Mouse (Mus musculus): ENCODE results near the gene Phospho1. TPM values are rescaled to one million over a fixed set of nuclear protein-coding genes. Genes with fewer than 3 reads are reported as not detected.

Gene Phospho1
- polyA plus RNA-seq, 1 experiment from 2014 or later = not detected

GRCm38 (mm10) chr11:95785675-95786074, 38.6 kb upstream of the Phospho1 start:
- H3K4me1 ChIP-seq (ENCODE audit: control insufficient read depth, insufficient read depth, low read length) = no peaks in the 10 kb centered on the region
- H3K4me3 ChIP-seq (ENCODE audit: low read depth, low read length) = no peak overlapping the region
- H3K36me3 ChIP-seq (ENCODE audit: control insufficient read depth, insufficient read depth, low read length) = no peaks in the 10 kb centered on the region
- no peak overlapping the region for H3K4me2 ChIP-seq (replicated peaks; ENCODE audit: low read depth, low read length)
- H3K27me3 ChIP-seq (ENCODE audit: control insufficient read depth, insufficient read depth, low read length) = no peaks in the 10 kb centered on the region
- 88% methylated on average over 4 of the region's 4 CpGs for WGBS
- no peak for ATAC-seq (ENCODE audit: insufficient number of reproducible peaks, insufficient read depth, low FRiP score, low read depth)
- H3K9ac ChIP-seq (replicated peaks; ENCODE audit: low read depth, low read length) = no peak overlapping the region
- H3K27ac ChIP-seq (ENCODE audit: low read length) = no peak overlapping the region
- no peaks in the 10 kb centered on the region for H3K9me3 ChIP-seq (ENCODE audit: control insufficient read depth, low read depth, low read length)

- Histone ChIP-seq H3K9me3 (ENCODE audit: control insufficient read depth, low read depth, low read length) (no peaks in the 10 kb centered on the region), H3K4me2 (replicated peaks; ENCODE audit: low read depth, low read length) (no peak overlapping the region), H3K4me3 (ENCODE audit: low read depth, low read length) (no peak overlapping the region), H3K4me1 (ENCODE audit: control insufficient read depth, insufficient read depth, low read length) (no peaks in the 10 kb centered on the region), H3K9ac (replicated peaks; ENCODE audit: low read depth, low read length) (no peak overlapping the region), H3K27me3 (ENCODE audit: control insufficient read depth, insufficient read depth, low read length) (no peaks in the 10 kb centered on the region), H3K36me3 (ENCODE audit: control insufficient read depth, insufficient read depth, low read length) (no peaks in the 10 kb centered on the region), H3K27ac (ENCODE audit: low read length) (no peak overlapping the region)
- WGBS = 89% methylated on average over 6 of the region's 6 CpGs
- ATAC-seq (ENCODE audit: insufficient number of reproducible peaks, insufficient read depth, low FRiP score, low read depth) = no peak
These were observed 37.8 kb upstream of the Phospho1 start for GRCm38 (mm10) chr11:95786511-95786910.

- H3K27ac ChIP-seq (ENCODE audit: low read length) = no peak overlapping the region
- no peaks in the 10 kb centered on the region for H3K27me3 ChIP-seq (ENCODE audit: control insufficient read depth, insufficient read depth, low read length)
- H3K9ac ChIP-seq (replicated peaks; ENCODE audit: low read depth, low read length) = no peak overlapping the region
- no peaks in the 10 kb centered on the region for H3K36me3 ChIP-seq (ENCODE audit: control insufficient read depth, insufficient read depth, low read length)
- no peak overlapping the region for H3K4me2 ChIP-seq (replicated peaks; ENCODE audit: low read depth, low read length)
- WGBS = 77% methylated on average over 8 of the region's 8 CpGs
- ATAC-seq (ENCODE audit: insufficient number of reproducible peaks, insufficient read depth, low FRiP score, low read depth) = no peak
- no peak overlapping the region for H3K4me3 ChIP-seq (ENCODE audit: low read depth, low read length)
- H3K9me3 ChIP-seq (ENCODE audit: control insufficient read depth, low read depth, low read length) = no peaks in the 10 kb centered on the region
- no peaks in the 10 kb centered on the region for H3K4me1 ChIP-seq (ENCODE audit: control insufficient read depth, insufficient read depth, low read length)
These were observed 34.8 kb upstream of the Phospho1 start for GRCm38 (mm10) chr11:95789451-95789891.

GRCm38 (mm10) chr11:95791787-95792186, 32.5 kb upstream of the Phospho1 start:
- Histone ChIP-seq H3K4me2 (replicated peaks; ENCODE audit: low read depth, low read length) (no peak overlapping the region), H3K36me3 (ENCODE audit: control insufficient read depth, insufficient read depth, low read length) (no peaks in the 10 kb centered on the region), H3K4me1 (ENCODE audit: control insufficient read depth, insufficient read depth, low read length) (no peaks in the 10 kb centered on the region; the same call in 1 of the 2 replicates), H3K27ac (ENCODE audit: low read length) (no peak overlapping the region), H3K4me3 (ENCODE audit: low read depth, low read length) (no peak overlapping the region), H3K9me3 (ENCODE audit: control insufficient read depth, low read depth, low read length) (no peaks in the 10 kb centered on the region), H3K9ac (replicated peaks; ENCODE audit: low read depth, low read length) (no peak overlapping the region), H3K27me3 (ENCODE audit: control insufficient read depth, insufficient read depth, low read length) (0 out of 2 replicates have a peak, but pooled peaks cover 3% of the 10 kb centered on the region)
- no peak for ATAC-seq (ENCODE audit: insufficient number of reproducible peaks, insufficient read depth, low FRiP score, low read depth)
- 80% methylated on average over 13 of the region's 13 CpGs for WGBS

- no peak; the same call in 1 of the 2 replicates for ATAC-seq (ENCODE audit: insufficient number of reproducible peaks, insufficient read depth, low FRiP score, low read depth)
- H3K27me3 ChIP-seq (ENCODE audit: control insufficient read depth, insufficient read depth, low read length) = peaks cover 9% of the 10 kb centered on the region; the same call in 1 of the 2 replicates
These were observed 31.3 kb upstream of the Phospho1 start for GRCm38 (mm10) chr11:95792950-95793509.

GRCm38 (mm10) chr11:95794201-95794600, 30.1 kb upstream of the Phospho1 start:
- Histone ChIP-seq H3K4me2 (replicated peaks; ENCODE audit: low read depth, low read length) (no peak overlapping the region), H3K4me1 (ENCODE audit: control insufficient read depth, insufficient read depth, low read length) (peaks cover 3% of the 10 kb centered on the region; the same call in 1 of the 2 replicates), H3K27me3 (ENCODE audit: control insufficient read depth, insufficient read depth, low read length) (peaks cover 9% of the 10 kb centered on the region; the same call in 1 of the 2 replicates), H3K36me3 (ENCODE audit: control insufficient read depth, insufficient read depth, low read length) (no peaks in the 10 kb centered on the region), H3K9me3 (ENCODE audit: control insufficient read depth, low read depth, low read length) (no peaks in the 10 kb centered on the region), H3K4me3 (ENCODE audit: low read depth, low read length) (no peak overlapping the region), H3K27ac (ENCODE audit: low read length) (no peak overlapping the region), H3K9ac (replicated peaks; ENCODE audit: low read depth, low read length) (no peak overlapping the region)
- ATAC-seq (ENCODE audit: insufficient number of reproducible peaks, insufficient read depth, low FRiP score, low read depth) = no peak
- WGBS = 69% methylated on average over 5 of the region's 5 CpGs

More at GRCm38 (mm10) chr11:95792950-95793509, 31.3 kb upstream of the Phospho1 start:
- Histone ChIP-seq H3K9me3 (ENCODE audit: control insufficient read depth, low read depth, low read length) (no peaks in the 10 kb centered on the region), H3K9ac (replicated peaks; ENCODE audit: low read depth, low read length) (no peak overlapping the region), H3K36me3 (ENCODE audit: control insufficient read depth, insufficient read depth, low read length) (no peaks in the 10 kb centered on the region), H3K4me3 (ENCODE audit: low read depth, low read length) (no peak overlapping the region), H3K4me2 (replicated peaks; ENCODE audit: low read depth, low read length) (no peak overlapping the region), H3K27ac (ENCODE audit: low read length) (no peak overlapping the region), H3K4me1 (ENCODE audit: control insufficient read depth, insufficient read depth, low read length) (peaks cover 3% of the 10 kb centered on the region; the same call in 1 of the 2 replicates)
- 89% methylated on average over 8 of the region's 8 CpGs for WGBS

GRCm38 (mm10) chr11:95795582-95795981, 28.7 kb upstream of the Phospho1 start:
- no peaks in the 10 kb centered on the region for H3K9me3 ChIP-seq (ENCODE audit: control insufficient read depth, low read depth, low read length)
- no peak overlapping the region for H3K4me3 ChIP-seq (ENCODE audit: low read depth, low read length)
- peaks cover 3% of the 10 kb centered on the region; the same call in 1 of the 2 replicates for H3K4me1 ChIP-seq (ENCODE audit: control insufficient read depth, insufficient read depth, low read length)
- H3K27ac ChIP-seq (ENCODE audit: low read length) = no peak overlapping the region
- no peak overlapping the region for H3K9ac ChIP-seq (replicated peaks; ENCODE audit: low read depth, low read length)
- no peaks in the 10 kb centered on the region for H3K36me3 ChIP-seq (ENCODE audit: control insufficient read depth, insufficient read depth, low read length)
- no peak for ATAC-seq (ENCODE audit: insufficient number of reproducible peaks, insufficient read depth, low FRiP score, low read depth)
- H3K27me3 ChIP-seq (ENCODE audit: control insufficient read depth, insufficient read depth, low read length) = peaks cover 9% of the 10 kb centered on the region; the same call in 1 of the 2 replicates
- 67% methylated on average over 5 of the region's 5 CpGs for WGBS
- no peak overlapping the region for H3K4me2 ChIP-seq (replicated peaks; ENCODE audit: low read depth, low read length)

GRCm38 (mm10) chr11:95805010-95805409, 19.3 kb upstream of the Phospho1 start:
- ATAC-seq (ENCODE audit: insufficient number of reproducible peaks, insufficient read depth, low FRiP score, low read depth) = no peak
- 70% methylated on average over 5 of the region's 5 CpGs for WGBS

More at GRCm38 (mm10) chr11:95805010-95805409, 19.3 kb upstream of the Phospho1 start:
- Histone ChIP-seq H3K4me2 (replicated peaks; ENCODE audit: low read depth, low read length) (no peak overlapping the region), H3K4me1 (ENCODE audit: control insufficient read depth, insufficient read depth, low read length) (no peaks in the 10 kb centered on the region), H3K27me3 (ENCODE audit: control insufficient read depth, insufficient read depth, low read length) (no peaks in the 10 kb centered on the region), H3K9ac (replicated peaks; ENCODE audit: low read depth, low read length) (no peak overlapping the region), H3K36me3 (ENCODE audit: control insufficient read depth, insufficient read depth, low read length) (no peaks in the 10 kb centered on the region), H3K9me3 (ENCODE audit: control insufficient read depth, low read depth, low read length) (no peaks in the 10 kb centered on the region; the same call in 1 of the 2 replicates), H3K27ac (ENCODE audit: low read length) (no peak overlapping the region), H3K4me3 (ENCODE audit: low read depth, low read length) (no peak overlapping the region)
